Mouse (Mus musculus) myocyte (in vitro differentiated cells): ENCODE measurements at regions not wholly inside any gene's neighbourhood (a gene's known extent, or its start where the extent isn't known, plus 50 kb on each side); places are given as distances from the start of the nearest gene placed in this dataset.

ENCODE experiments used
- H3K27me3 ChIP-seq: one replicate; pipeline ENCODE4 v1.6.1; 2011; ENCODE audit not compliant: control insufficient read depth, insufficient read depth, insufficient read length
- H3K36me3 ChIP-seq: one replicate; pipeline ENCODE4 v1.6.1; 2011; ENCODE audit not compliant: control insufficient read depth, insufficient read depth
- H3K4me2 ChIP-seq: one replicate; pipeline ENCODE4 v1.6.1; 2011; ENCODE audit warnings: low read depth, control low read depth
- H3K4me3 ChIP-seq: one replicate; pipeline ENCODE4 v1.5.1; 2011; ENCODE audit warnings: mild to moderate bottlenecking, control low read depth, moderate library complexity
- H3K79me2 ChIP-seq: one replicate; pipeline ENCODE4 v1.6.1; 2011; ENCODE audit not compliant: control insufficient read depth, insufficient read depth
- H3ac ChIP-seq: one replicate; pipeline ENCODE4 v1.6.1; 2011; ENCODE audit not compliant: control insufficient read depth, insufficient read length
- CEBPB ChIP-seq: IDR thresholded peaks from 2 replicates; pipeline ENCODE4 v1.6.1; 2011; ENCODE audit warnings: mild to moderate bottlenecking, moderate library complexity; ENCODE audit not compliant: poor library complexity, insufficient read depth, severe bottlenecking
- E2F4 ChIP-seq: IDR thresholded peaks from one replicate; pipeline ENCODE4 v1.6.1; 2011; ENCODE audit warnings: mild to moderate bottlenecking, control low read depth, moderate library complexity; ENCODE audit not compliant: insufficient read depth
- MAX ChIP-seq: IDR thresholded peaks from one replicate; pipeline ENCODE4 v1.6.1; 2011; ENCODE audit warnings: low read depth, mild to moderate bottlenecking, control low read depth
- MYOD1 ChIP-seq, 3 experiments: IDR thresholded peaks; one replicate each; pipeline ENCODE4 v1.6.1; 2011; ENCODE audit warnings: control low read depth in 2 of 3, low read depth in 2 of 3, mild to moderate bottlenecking in 2 of 3, moderate library complexity in 1 of 3; ENCODE audit not compliant: insufficient read length in 2 of 3, control insufficient read depth in 1 of 3
- MYOG ChIP-seq, 3 experiments: IDR thresholded peaks; one replicate each; pipeline ENCODE4 v1.6.1; 2011; ENCODE audit warnings: control low read depth in 2 of 3, low read depth in 2 of 3, mild to moderate bottlenecking in 2 of 3; ENCODE audit not compliant: insufficient read length in 2 of 3, control insufficient read depth in 1 of 3, insufficient read depth in 1 of 3
- POLR2A ChIP-seq: IDR thresholded peaks from one replicate; pipeline ENCODE4 v1.6.1; 2011; ENCODE audit warnings: low read depth, mild to moderate bottlenecking, control low read depth, moderate library complexity; ENCODE audit not compliant: insufficient read length
- POLR2AphosphoS2 ChIP-seq: IDR thresholded peaks from one replicate; pipeline ENCODE4 v1.6.1; 2011; ENCODE audit warnings: low read depth, control low read depth; ENCODE audit not compliant: insufficient read length
- REST ChIP-seq: IDR thresholded peaks from one replicate; pipeline ENCODE4 v1.6.1; 2011; ENCODE audit warnings: mild to moderate bottlenecking, control low read depth, moderate library complexity; ENCODE audit not compliant: insufficient read depth, insufficient read length
- SRF ChIP-seq: IDR thresholded peaks from one replicate; pipeline ENCODE4 v1.6.1; 2011; ENCODE audit warnings: low read depth; ENCODE audit not compliant: control insufficient read depth, insufficient read length
- TCF12 ChIP-seq: IDR thresholded peaks from one replicate; pipeline ENCODE4 v1.6.1; 2011; ENCODE audit warnings: mild to moderate bottlenecking, control low read depth; ENCODE audit not compliant: poor library complexity, insufficient read depth, severe bottlenecking
- TCF3 ChIP-seq: IDR thresholded peaks from one replicate; pipeline ENCODE4 v1.6.1; 2011; ENCODE audit warnings: low read depth, control low read depth; ENCODE audit not compliant: insufficient read length
- USF1 ChIP-seq: IDR thresholded peaks from one replicate; pipeline ENCODE4 v1.6.1; 2011; ENCODE audit warnings: low read depth, mild to moderate bottlenecking, control low read depth, moderate library complexity

DNA sequence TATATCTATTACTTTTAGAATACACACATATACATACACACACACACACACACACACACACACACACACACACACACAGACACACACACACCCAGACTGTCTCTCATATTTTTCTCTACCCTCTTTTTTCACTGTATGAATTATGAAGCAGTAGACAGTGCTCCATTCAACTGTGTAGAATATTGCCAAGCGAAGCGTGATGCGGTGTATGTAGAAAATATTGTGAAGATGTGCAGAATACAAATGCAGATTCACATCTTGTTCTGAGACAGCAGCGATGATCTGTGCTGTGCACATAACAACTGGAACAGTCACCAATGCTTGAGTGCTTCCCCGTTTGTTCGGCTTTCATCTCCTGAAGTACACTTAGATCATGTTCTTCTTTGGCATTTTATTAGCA is 395.5 kb downstream of the Lipi start:
- no peaks in the 10 kb centered on the region for H3K27me3 ChIP-seq
- H3K36me3 ChIP-seq = no peaks in the 10 kb centered on the region
- no peaks in the 10 kb centered on the region for H3K79me2 ChIP-seq
- H3K4me3 ChIP-seq = no peak overlapping the region
- TF ChIP-seq MAX = no peak
- TF ChIP-seq TCF12 = no peak
- TF ChIP-seq E2F4 = no peak
- no peak for TF ChIP-seq TCF3
- no peak for TF ChIP-seq REST
- no peak for TF ChIP-seq POLR2AphosphoS2
- no peak for TF ChIP-seq MYOD1 (IDR thresholded peaks at IDR 0.05; ENCODE audit: control insufficient read depth in 1 of 3, insufficient read length in 2 of 3, low read depth in 2 of 3)
- no peak for TF ChIP-seq CEBPB
- TF ChIP-seq USF1 = no peak
- TF ChIP-seq SRF = no peak
- TF ChIP-seq POLR2A = no peak
- TF ChIP-seq MYOG (IDR thresholded peaks at IDR 0.05; ENCODE audit: control insufficient read depth in 1 of 3, insufficient read depth in 1 of 3, insufficient read length in 2 of 3, low read depth in 2 of 3) = no peak
- no peak overlapping the region for H3ac ChIP-seq
- H3K4me2 ChIP-seq = no peak overlapping the region

DNA sequence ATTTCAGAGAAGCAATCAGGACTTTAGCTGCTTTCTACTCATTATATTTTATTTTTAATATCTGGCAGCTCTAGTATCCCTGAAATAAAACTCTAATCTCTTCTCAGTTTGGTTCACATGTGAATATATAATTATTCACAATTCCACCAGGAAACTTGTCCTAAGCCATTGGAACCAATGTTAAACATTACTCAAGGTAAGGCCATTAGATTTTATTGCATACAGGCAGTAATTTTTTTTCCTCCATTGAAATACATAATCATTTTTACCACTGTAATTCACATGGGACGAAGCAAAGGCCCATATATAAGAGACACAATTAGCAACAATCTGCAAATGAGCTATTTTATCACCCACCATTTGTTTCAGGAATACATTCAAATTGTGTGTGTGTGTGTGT is 419.8 kb downstream of the Lipi start:
- TF ChIP-seq MAX (no peak), REST (no peak), CEBPB (no peak), POLR2AphosphoS2 (no peak), SRF (no peak), POLR2A (no peak), MYOD1 (IDR thresholded peaks at IDR 0.05; ENCODE audit: control insufficient read depth in 1 of 3, insufficient read length in 2 of 3, low read depth in 2 of 3) (no peak), TCF3 (no peak), E2F4 (no peak), TCF12 (no peak)
- H3K79me2 ChIP-seq = no peaks in the 10 kb centered on the region
- H3K4me2 ChIP-seq = no peak overlapping the region

DNA sequence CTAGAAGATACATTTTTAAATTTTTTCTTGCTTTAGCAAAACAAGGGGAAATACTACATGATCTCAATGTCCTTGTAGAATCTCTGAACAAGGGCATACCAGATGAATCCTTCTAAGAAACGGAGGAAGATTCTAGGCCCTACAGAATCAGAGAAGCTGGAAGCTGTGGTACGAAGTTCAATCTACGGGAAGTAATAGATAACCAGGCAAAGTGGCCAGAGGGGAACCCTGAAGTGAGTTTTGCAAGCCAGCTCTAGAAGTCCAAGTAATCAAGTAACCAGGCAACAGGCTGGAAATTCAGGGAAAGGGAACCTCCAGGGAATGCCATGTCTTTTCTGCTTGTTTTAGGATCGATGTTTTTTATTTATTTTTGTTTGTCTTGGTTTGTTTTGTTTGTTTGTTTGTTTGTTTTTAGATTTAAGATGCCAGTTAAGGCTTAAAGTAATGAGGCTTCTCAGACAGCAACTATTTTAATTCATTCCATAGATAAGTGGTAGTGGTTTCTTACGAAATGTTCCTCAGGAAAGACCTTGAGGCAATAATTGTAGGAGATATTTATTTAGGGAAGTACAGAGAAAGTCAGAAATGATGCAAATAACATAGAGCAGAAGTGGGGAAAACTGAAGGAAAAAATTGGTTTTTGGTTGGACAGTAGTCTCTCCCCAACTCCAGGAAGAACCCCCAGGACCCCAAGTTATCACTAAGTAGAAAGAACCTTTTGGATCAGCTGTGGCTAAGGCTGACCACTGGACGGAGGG is 420.7 kb downstream of the Lipi start:
- Histone ChIP-seq H3K79me2 (no peaks in the 10 kb centered on the region), H3K4me3 (no peak overlapping the region), H3K36me3 (no peaks in the 10 kb centered on the region), H3K4me2 (no peak overlapping the region), H3K27me3 (no peaks in the 10 kb centered on the region), H3ac (no peak overlapping the region)
- TF ChIP-seq TCF12 = no peak
- TF ChIP-seq POLR2AphosphoS2 = no peak
- no peak for TF ChIP-seq CEBPB
- no peak for TF ChIP-seq MYOG (IDR thresholded peaks at IDR 0.05; ENCODE audit: control insufficient read depth in 1 of 3, insufficient read depth in 1 of 3, insufficient read length in 2 of 3, low read depth in 2 of 3)
- TF ChIP-seq REST = no peak
- TF ChIP-seq MYOD1 (IDR thresholded peaks at IDR 0.05; ENCODE audit: control insufficient read depth in 1 of 3, insufficient read length in 2 of 3, low read depth in 2 of 3) = no peak
- TF ChIP-seq POLR2A = no peak
- no peak for TF ChIP-seq TCF3
- no peak for TF ChIP-seq SRF
- TF ChIP-seq MAX = no peak
- TF ChIP-seq E2F4 = no peak
- TF ChIP-seq USF1 = no peak

More for the DNA sequence above, 419.8 kb downstream of the Lipi start:
- Histone ChIP-seq H3ac (no peak overlapping the region), H3K4me3 (no peak overlapping the region), H3K27me3 (no peaks in the 10 kb centered on the region), H3K36me3 (no peaks in the 10 kb centered on the region)

DNA sequence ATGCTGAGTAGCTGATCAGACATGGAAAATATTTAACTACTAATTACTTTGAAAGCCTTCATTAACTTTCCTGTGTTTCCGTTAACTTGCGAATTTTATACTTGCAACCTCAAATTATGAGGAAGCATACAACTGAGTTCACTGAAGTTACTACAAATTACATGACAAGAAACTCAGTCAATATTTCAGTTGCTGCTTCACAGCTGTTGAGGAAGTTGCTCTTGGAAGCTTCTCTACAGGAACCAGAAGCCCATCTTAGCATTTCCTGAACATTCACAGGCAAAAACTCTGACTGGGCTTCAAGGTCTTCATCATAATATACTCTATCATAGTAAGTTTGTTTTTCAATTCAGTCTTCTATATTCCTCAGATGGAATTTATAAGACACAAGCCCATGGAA is 426.1 kb downstream of the Lipi start:
- TF ChIP-seq MAX (no peak), USF1 (no peak), TCF3 (no peak), MYOD1 (IDR thresholded peaks at IDR 0.05; ENCODE audit: control insufficient read depth in 1 of 3, insufficient read length in 2 of 3, low read depth in 2 of 3) (no peak), POLR2A (no peak), CEBPB (no peak), TCF12 (no peak), REST (no peak), POLR2AphosphoS2 (no peak), MYOG (IDR thresholded peaks at IDR 0.05; ENCODE audit: control insufficient read depth in 1 of 3, insufficient read depth in 1 of 3, insufficient read length in 2 of 3, low read depth in 2 of 3) (no peak)
- H3K36me3 ChIP-seq = no peaks in the 10 kb centered on the region
- no peaks in the 10 kb centered on the region for H3K27me3 ChIP-seq
- no peak overlapping the region for H3ac ChIP-seq
- H3K4me3 ChIP-seq = no peak overlapping the region
- no peaks in the 10 kb centered on the region for H3K79me2 ChIP-seq
- H3K4me2 ChIP-seq = no peak overlapping the region
